Mouse (Mus musculus): ENCODE measurements around the gene Snap25.

Snap25 gene

DNA sequence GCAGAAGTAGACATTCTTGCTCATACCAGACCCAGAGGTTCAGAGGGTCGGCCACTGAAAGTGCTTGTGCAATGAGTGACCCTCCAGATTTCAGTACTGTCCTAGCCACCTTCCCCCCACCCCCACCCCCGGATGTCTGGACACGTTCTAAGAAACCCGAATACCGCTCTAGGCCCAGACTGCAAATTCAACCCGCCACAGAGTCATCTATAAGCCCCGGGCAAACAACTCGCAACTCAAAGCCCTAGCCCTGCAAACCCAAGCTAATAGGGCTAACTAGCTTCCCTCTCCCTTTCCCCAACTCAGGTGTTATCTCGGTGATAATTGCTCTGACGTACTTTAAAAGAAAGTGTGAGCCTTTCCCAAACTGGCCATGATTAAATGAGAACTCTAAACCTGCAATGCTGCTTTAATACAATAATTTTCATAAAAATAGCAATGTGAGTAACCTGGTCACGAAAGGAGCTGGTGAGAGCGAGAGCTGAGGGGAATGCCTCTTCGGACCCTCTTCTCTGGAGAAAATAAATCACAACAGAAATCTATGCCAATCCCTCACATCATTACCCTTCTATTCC, 725 bp upstream of the Snap25 start:
- no peak for DNase-seq (ENCODE audit: low read depth)

DNA sequence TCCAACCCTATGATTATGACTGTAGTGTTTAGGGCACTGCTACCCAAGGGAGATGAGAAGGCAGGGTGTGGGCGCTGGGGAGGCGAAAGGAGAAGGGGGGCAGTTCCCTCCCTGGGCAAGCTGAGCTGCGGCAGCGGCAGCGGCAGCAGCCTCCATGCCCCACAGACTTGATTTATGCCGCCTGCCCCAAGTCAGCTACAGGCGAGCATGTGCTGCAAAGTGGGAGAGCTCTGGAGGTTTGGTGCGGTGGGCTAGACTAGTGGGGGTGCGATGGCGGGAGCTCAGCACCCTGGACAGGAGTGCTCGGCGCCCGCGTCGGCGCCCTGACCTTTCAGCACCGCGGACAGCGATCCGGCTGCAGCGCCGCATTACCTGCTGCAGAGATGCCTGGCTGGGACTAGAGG, 757 bp downstream of the Snap25 start:
- peak; percentile 21 for DNase-seq (ENCODE audit: low read depth)

DNA sequence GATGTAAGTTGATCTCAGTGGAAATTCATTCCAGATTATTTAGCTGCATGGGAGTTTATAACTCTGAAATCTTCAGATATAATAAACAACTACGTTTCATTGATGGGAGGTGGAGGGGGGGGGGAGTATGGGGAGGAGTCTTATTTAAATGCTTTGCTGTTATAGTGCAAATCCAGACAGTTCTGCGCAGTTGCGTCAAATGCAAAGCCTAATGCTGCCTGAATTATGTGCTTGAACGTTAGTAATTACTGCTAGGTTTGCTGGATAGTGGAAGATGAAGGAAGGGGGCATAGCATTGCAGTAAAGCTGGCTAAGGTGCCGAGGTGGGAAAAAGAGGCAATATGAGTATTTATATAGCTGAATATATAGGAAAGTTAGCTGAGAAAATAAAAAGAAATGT, 2.3 kb downstream of the Snap25 start:
- no peak for DNase-seq (ENCODE audit: low read depth)

DNA sequence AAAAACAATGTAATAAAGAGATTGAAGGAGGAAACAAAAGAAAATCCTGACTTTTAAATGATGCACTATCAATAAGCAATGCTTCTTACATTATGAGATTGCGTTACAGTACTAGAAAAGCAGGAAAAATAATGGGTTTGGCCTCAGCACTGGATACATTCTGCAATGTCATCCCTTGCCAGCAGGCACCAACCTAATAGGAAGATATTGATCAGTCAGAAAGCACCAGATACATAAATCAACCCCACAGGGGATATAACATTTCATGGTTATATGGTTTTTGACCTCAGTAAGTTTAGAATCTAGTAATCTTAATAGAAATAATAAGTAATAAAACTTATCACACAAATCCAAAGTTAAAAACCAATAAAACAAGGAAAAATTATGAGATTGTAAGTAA, 3.1 kb downstream of the Snap25 start:
- DNase-seq (ENCODE audit: low read depth), result no peak

DNA sequence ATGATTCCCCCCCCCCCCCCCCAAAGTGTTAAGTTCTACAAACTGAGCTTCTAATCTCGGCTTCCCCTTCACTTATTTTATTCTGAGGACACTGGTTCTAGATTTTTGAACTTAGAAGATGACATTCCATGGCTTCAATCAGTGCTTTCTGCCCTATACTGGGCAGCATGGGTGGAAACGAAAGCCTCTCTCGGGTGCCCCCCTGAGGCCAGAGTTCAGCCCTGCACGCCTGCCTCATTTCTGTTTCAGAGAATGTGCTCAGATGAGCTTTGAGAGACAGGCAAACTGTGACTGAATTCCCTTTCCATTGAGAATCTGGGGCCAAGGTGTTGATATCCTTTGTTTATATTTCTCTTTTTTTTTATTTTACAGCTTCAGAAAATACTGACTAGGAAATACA, 7.0 kb downstream of the Snap25 start:
- no peak for DNase-seq (ENCODE audit: low read depth)

DNA sequence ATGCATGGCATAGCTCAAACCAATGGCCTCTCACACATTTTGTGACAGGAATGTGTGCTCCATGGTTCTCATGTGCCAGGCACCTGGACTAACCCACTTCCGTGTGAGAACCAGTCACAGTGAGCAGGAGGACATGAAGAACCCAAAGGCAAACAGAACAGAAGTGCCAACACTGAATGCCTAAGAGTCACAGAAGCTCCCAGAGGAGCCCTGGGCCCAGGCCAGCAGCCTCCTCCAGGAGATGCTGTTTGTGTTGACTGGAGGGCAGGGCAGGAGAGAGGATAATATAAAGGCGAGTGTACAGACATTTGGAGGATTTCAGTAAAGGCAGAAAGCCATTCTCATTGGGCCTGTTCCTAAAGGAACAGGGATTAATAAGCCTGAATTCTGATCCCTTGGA, 25.0 kb downstream of the Snap25 start:
- DNase-seq (ENCODE audit: low read depth), result no peak

DNA sequence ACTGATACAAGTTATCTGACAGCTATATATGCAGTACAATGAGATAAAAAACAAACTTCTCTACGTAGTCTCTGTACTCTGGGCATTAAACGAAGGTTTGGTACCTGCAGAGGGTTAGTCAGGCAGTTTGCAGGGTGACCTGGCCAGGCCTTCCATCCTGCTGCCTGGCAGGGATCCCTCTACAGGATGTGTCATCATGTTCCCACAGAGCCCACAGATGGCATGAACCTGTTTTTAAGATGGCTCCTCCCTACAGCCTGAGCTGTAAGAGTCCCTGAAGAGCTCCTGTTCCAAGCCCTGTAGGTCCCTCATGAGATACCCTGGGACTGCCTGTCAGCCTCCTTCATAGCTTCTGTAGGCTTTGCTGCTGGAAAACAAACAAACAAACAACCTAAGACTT, 29.0 kb downstream of the Snap25 start:
- no peak for DNase-seq (ENCODE audit: low read depth)

DNA sequence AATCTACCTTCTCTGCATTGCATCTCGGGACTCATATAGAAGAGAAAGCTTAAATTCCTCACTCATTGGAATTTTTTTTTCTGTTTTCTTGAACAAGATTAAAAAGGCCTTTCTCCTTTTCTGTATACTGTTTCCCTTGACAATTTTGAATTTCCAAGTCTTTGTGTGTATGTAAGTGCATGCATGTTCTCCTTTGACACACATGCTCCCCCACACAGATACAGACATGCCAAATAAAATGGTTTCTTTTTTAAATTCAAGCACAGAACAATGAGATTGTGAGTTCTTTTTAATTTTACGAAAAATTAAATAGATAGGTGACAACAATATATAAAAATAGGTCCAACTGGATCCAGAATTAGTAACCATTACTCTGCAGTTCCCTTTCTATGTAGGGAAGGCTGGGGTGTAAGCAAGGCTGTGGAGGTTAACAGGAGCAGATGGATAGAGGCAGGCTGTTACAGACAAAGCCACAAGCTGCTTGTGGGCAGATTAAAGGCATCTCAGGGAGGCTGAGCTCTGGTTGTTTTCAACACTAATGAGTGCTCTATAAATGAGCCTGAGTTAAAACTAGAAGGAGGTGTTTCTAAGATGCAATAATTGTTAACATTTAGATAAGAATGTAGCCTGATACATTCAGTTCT, 31.6 kb downstream of the Snap25 start:
- DNase-seq (ENCODE audit: low read depth), result no peak

DNA sequence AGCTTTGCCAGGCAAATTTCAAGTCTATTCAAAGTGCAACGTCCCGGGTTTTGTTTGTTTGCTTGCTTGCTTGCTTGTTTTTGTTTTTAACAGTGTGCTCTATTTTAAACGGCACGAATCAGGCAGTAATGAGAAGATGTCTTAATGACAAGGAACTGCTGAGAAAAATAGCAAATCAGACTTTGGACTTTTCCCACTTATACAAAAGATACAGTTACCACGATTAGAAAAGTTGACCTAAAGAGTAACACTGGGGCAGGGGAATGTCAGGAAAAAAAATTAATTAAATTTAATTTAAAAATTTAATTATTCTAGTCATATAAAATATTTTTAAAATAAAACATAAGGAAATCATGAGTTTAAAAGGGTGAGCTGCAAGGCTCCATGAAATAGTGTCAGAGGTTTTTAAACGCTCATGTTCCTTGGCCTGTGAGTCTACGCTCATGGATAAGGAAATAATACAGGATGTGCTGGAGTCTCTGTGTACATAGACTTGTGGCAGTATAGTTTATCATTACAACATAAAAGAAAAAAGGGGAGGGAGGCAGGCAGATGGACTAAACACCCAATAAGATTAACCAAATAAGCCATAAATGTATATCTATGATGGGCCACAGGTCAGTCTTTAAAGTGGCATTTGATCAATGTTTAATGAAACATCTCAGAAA, 32.2 kb downstream of the Snap25 start:
- DNase-seq (ENCODE audit: low read depth), result no peak

DNA sequence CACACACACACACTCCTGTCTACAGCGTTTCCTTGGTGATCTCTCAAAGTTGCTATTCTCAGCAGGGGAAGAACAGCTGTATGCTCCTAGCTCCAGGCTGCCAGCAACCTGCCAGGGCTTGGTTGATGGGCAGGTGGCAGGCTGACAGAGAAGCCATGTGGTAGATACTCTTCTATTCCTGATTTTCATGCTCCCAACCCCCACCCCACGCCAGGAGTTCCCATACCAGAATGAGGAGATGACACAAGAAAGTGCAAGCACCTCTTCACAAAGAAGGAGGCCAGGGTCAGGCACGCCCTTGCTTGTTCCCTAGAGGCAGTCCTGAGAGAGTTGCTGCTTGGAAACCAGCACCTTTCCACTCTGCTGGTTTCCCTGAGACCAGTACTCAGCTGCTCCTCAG, 40.4 kb downstream of the Snap25 start:
- no peak for DNase-seq (ENCODE audit: low read depth)

DNA sequence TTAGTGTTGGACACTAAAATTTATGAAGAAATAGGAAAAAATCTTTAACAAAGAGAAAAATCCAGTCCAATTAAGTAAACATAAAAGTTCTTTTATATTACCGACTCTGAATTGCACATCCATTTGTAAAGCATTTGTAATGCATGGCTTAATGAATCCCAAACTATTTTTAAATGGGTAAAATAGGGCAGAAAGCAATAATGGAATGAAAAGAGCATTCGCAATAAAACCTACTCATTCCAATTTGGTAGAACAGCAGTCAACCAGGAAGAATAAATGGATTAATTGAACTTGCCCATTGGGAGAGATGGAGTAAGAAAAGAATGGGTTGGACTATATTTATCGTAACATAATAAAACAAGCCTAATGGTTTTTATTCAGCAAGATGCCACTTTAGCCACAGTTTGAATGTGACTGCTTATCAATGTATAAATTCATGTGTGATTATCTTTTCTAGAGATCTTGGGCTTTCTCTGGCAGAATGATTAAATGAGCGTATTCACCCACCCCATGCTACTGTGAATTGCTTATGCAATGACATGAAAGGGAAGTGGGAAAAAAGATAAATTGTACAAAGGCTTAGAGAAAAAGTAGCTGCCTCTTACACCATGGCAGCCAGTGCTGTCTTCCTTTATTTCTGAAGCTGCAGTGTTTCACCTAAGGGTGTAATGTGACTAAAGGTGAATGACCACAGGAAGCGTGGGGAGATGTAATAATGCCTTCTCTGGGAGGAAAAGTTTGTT, 45.7 kb downstream of the Snap25 start:
- no peak for DNase-seq (ENCODE audit: low read depth)

DNA sequence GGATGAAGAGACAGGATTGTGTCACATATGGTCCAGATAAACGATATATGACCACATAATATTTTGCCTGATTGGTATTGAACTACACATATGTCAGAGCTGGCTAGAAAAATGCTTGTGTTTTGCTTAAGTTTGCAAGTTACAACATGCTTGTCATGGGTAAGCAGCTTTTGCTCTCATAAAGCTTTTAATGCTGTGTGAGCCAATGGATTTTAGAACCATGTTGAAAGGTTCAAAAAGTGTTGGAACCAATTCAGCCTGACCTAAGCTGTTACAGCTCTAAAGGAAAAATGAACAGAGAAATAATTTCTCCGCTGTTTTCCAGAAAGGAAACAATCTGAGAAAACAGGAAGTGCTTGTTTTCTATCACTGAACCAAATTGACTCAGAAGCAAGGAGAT, 64.9 kb downstream of the Snap25 start:
- no peak for DNase-seq (ENCODE audit: low read depth)

DNA sequence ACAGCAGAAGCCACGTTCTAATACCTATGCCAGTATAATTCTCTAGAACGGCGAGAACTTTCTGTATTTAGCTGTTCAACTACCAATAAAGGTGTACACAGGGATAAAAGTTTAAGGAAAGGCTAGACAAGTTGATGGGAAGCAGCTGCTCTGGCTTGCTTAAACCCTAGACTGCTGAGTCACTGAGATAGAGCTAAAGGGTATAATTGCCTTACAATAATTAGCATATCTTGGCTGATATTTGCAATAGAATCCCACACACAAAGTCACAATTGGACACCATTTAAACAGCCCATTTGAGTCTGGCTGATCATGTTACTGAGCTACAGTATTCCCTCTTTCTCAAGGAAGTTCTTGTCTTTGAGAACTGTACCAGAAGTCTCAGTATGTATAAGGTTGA, 65.4 kb downstream of the Snap25 start:
- DNase-seq (ENCODE audit: low read depth), result no peak

DNA sequence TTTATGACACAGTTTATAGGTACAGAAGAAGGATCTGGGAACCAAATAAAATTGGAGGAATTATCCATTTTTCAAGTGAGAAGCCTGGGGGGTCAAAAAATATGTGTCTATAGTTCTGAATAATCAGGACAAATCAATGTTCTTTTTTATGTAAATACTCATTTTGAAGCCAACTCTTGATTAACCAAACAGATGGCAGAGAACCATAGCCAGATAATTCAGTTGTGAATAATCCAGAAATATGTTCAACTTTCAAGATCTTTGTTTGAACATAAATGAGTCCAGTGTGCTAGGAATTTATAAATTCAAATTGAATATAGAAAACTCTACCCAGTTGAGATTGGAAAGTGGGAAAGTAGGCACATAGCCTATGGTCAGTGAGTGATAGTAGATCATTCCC, 67.0 kb downstream of the Snap25 start:
- no peak for DNase-seq (ENCODE audit: low read depth)

DNA sequence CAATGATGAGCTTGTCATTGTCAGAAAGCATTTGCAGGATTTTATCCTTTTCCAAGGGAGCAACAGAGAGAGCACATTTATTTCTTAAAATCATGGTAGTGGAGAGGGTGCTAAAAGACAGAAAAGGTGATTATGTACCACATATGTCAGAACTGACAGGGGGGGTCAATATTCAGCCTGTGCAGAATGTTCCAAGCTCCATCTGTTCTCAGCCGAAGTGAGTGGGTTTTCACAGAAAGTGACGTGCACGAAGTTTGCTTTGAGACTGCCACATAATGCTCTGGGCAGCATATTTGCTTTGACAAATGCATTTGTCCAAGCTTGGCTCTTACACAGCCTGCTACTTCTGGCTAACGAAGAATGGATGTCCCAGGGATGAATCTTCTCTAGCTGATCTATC, 71.1 kb downstream of the Snap25 start:
- no peak for DNase-seq (ENCODE audit: low read depth)

DNA sequence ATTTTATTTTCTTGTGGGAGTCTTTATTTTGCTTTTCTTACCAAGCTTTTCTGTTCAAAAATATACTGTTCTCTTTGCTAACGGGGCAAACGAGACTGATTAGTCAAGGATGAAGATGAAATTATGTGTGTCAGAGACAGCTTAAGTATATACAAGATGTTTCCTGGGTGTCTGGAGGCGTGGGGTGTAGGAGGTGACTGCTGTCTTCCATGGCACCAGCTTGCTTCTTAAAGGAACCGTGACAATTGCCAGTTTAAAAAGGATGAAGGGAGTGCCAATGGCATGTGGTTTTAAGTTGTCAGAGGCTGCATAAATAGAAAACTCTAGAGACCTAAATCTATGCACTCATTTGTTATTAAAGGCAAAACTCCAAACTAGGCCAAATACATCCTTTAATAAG, 75.1 kb downstream of the Snap25 start:
- DNase-seq (ENCODE audit: low read depth), result no peak

DNA sequence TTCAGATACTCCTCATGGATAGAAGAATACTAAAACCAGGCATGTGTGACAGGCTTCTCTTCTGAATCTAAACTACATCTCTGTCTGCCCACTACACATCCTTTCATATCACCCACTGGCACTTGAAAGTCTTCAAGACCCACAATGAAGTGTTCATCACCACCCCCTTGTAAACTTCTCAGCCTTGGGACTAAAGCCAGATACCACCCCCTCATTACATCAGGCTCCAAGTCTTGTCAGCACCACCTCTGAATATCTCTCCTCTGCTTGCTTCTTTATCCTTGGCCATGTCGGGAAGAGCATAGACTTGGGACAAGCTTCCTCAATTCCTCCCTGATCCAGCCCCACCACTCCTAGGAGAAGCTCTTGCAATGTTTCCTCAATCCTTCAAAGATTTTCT, 83.3 kb downstream of the Snap25 start:
- DNase-seq (ENCODE audit: low read depth), result no peak

DNA sequence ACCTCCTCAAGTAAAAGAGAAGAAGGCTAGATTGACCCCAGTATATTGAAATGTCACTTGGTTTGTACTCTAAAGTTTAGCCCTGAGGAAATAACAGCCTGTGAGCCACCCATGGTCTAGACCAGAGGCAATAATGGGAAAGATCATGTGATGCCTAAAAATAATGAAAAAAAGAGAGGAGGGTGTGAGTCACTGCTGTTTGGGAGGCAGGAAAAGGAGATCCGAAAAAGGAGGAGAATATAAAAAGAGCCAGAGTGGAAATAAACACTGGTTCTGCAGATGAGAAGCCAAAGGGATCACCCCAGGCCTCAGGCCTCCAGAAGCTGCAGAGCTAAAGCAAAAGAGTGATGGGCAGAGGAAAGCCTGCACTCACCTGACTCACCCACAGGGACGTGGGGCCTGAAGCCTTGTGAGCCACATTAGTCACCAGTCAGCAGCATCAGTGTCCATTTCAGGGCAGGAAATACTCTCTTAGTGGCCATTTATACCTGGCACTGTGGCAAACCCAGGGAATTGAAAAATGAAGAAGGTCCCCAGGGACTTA, 85.7 kb downstream of the Snap25 start:
- DNase-seq (ENCODE audit: low read depth), result no peak

DNA sequence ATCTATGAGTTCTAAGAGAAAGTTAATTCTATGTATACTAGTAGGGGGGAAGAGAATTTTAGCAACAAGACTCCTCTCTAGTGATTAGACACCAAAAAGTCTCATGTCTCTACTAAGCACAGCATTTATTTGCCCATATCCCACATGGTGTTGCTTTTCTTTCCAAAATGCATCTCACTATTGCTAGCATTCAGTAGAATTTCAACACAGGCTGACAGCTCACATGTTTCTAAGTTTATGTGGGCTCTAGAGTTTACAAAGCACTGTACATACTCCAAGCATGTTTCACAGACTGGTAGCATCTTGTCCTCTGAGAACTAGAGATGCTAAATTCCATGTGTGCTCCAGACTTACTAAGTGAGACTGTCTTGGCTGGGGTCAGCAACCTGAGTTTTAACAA, 87.8 kb downstream of the Snap25 start:
- no peak for DNase-seq (ENCODE audit: low read depth)

DNA sequence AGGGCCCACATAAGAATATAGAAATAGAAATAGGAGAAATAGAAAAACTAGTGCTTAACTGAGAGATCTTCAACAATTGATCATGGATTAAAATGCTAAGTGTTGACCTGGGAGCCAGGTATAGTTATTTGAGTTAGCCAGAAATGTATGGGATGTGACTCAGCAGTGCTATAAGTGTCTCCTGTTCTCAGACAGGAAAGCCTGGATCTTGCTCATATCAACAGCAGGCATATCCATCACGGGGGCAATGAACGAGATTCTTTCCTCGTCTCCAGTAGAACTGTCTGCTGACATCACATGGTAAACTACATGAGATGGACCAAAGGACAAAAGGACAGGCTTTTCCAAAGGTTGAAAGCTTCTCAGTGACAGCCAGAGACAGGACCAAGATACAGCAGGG, 88.8 kb downstream of the Snap25 start:
- no peak for DNase-seq (ENCODE audit: low read depth)

DNA sequence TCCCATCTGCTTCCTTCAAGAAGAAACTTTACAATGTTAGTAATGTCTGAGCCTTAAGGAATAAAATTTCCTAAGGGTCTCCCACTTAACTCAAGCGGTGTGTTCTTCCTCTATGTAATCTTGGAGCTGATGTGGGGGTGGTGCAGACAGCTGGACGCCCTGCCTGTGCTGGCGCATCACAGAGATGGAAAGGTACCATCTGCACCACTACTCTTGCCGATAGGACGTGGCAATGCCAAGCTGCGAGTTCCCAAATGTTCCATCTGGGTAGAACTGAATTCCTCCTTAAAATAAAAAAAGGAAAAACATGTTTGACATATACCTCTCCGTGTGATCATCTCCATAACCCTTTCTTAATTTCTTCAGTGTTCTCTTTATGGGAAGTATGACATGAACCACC, 89.9 kb downstream of the Snap25 start:
- no peak for DNase-seq (ENCODE audit: low read depth)

DNA sequence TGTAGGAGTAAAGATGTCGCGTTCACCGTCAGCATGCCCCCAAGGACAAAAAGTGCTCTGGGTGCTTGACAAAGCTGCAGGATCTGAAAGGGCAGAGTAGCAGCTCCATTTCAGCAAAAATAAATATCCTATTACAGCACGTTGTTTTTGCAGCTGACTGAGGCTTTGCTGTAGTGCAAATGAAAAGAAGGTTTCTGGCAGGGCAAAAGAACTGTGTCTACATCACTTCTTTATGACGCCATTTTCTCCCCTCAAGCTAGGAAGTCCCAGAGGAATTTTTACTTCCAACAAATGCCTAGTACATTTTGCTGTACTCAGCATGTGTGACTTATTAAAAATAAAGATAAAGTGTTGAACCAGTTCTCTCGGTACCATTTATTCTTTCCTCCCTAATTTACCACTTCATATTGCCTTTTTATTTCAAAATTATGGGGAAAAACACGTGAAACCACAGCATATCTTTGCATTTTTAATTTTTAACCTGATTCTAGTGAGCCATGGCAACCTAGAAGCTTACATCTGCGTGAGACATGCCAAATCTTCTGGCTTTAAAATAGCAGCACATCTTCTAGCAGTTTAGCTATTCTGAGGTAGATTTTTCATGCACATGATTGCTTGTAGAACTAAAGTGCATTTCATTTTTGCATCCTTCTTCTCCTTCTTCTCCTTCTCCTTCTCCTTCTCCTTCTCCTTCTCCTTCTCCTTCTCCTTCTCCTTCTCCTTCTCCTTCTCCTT, 94.9 kb downstream of the Snap25 start:
- no peak for DNase-seq (ENCODE audit: low read depth)
